Mouse (Mus musculus): ENCODE measurements around the gene Btbd35f19.
"Not testable (repeated sequence)": the region's sequence is repeated elsewhere in the genome, so short reads cannot be mapped to it uniquely, and the experiment has no call there.

Btbd35f19 gene

GRCm38 (mm10) chrX:31383818-31384217 is at the start of gene Btbd35f19:
TSS of gene Btbd35f19 (minus strand) at chrX:31383918.
- not testable (repeated sequence) for DNase-seq (ENCODE audit: low spot score)

GRCm38 (mm10) chrX:31341924-31342323 is 41.8 kb downstream of the Btbd35f19 start:
- not testable (repeated sequence) for DNase-seq (ENCODE audit: low spot score)

- DNase-seq (ENCODE audit: low spot score): not testable (repeated sequence)
These were observed 47.6 kb downstream of the Btbd35f19 start, which contains the start of gene Btbd35f26 for GRCm38 (mm10) chrX:31336154-31336553. TSS of gene Btbd35f26 (plus strand) at chrX:31336454.
